Mouse (Mus musculus) thymus, postnatal 25 days (tissue): Measurements from ENCODE around the gene Morn1.

ENCODE experiments used
- DNase-seq: peaks from one replicate; pipeline ENCODE4 v3.0.0; 2022

The Morn1 gene

DNA sequence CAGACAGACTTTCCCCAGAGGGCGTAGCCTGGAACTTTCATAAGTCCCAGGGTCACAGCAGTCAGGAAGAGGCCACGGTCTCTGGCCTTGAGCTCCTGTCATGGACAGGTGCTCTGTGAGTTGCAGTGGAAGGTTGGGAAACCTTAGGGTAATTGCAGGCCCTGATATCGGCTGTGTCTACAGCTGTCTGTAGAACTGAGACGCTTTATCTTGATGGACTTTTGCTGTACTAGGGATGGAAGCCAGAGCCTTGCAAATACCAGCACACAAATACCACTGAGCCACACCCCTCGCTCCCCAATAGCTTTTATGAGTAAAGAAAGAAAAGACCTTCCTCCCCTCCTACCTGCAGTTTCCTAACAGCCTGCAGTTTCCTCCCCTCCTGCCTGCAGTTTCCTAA is 34.2 kb downstream of the Morn1 start:
- DNase-seq, result no peak

DNA sequence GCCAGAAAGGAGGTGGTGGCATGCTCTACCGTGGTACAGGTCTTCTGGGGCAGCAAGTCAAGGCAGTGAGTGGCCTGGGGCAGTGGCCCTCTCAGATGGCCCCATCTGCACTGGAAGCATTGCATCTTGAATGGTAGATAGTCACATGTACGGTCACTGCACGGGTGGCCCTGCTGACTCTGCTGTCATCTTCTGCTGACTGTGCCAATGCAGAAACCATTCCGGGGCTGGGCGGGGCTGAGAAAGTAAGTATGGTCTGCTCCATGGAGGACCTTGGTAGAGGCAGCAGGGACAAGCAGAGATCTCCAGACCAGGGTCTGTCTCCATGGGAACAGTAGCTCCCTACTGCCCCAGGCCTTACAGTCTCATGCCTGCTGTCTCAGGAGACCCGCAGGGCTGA is 34.8 kb downstream of the Morn1 start:
- no peak for DNase-seq

DNA sequence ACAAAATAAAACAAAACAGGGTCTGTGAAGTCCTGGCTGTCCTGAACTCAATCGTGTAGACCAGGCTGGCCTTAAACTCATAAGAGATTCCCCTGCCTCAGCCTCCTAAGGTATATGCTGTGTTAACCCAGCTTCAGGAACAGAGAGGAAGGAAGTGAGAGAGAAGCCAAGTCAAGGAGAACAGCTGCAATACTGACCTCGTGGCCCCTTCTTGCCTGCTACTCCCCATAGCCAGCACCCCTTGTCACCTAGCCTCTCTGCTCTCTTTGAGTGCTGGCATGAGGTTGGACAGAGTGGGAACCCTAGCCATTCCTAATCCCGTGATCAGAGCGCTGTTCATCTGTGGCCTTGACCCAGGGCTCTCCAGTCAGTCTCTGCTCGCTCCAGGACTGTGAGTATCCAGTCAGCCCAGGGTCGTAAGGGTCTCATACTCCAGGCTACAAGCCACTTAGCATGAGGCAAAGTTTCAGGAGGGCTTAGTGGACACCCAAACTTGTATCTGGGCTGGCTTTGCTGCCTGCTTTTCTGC is 35.6 kb downstream of the Morn1 start:
- DNase-seq, result no peak

DNA sequence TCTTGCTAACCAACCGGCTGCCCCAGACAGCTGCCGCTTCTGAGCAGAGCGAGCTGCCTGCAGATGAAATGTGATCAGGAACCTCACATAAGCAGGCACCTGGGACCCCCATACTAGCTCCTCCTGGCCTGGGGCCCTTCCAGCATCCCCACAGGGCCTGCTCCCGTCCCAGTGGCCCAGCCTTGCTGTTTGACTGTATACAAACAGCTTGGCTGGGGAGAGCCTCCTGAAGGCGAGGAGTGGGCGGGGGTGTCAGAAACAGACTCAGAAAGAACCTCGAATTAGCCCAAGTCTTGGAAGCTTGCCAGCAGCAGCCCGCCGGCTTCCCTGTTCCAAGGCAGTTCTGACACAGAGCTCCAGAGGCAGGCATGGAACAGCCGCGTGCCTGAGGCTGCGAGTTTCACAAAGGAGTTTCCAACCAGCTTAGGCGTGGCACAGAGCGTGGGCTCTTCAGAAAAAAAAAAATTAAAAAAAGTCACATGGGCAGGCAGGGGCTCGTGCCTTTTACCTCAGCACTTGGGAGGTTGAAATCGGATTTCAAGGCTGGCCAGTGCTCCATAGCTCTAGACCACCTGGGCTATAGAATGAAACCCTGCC is 36.2 kb downstream of the Morn1 start:
- no peak for DNase-seq

DNA sequence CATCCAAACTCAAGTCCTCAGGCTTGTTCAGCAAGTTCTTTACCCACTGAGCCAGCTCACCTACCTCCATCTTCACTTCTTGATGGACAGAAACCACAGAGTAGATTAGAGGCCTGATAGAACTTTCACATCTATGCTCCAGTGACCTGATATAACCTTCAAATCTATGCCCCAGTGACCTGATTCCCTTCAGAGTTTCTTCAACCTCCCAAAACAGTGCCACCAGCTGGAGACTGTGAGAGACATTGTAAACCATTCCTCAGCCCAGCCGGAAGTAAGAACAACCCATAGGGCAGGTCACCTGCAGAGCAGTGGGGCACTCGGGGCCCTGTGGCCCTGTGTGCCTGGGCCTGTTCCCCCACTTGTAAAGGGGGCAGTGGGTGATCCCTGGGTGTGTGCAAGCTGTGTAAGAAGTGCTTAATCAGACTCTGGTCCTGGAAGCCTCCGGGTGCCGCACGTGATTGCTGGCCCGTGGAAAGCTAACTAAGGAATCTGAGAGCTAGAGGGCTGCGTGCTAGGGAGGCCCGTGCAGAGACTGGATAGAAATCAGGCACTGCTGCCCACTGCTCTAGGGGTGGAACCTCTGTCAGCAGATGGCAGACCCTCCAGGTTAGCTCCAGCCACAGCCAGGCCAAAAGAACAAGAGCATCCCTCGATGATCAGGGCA is 37.6 kb downstream of the Morn1 start:
- no peak for DNase-seq

DNA sequence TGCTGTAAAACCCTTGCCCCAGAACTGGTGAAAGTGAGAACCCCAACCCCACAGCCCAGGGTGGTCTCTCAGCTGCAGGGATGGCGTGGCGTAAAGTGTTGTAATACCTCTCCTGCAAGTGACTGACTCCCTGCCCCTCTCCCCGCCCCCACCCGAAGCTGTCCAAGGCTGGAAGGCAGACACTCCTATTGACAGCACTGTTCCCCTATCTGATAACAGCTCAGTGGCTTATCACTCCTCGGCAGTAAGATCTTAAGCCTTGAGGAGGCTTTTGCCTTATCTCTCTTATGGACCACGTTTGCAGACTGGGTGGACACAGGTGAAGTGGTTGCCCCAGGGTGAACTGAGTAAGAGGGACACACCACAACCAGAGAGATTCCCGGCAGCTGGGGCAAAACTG is 38.9 kb downstream of the Morn1 start:
- no peak for DNase-seq

DNA sequence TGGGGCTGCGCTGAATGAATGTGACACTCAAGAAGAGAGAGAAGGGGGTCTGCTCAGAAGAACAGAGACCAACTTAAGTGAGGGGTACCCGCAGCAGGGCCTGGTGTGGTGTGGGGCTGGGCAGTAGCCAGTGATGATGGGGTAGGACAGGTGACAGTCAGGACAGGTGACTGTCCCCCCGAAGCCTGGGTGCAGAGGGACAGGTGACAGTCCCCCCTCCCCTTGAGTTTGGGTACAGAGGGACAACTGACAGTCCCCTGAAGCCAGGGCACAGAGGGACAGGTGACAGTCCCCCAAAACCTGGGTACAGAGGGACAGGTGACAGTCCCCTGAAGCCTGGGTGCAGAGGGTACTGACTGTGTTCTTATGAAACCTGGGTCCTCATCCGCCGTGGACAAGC is 39.8 kb downstream of the Morn1 start:
- no peak for DNase-seq

DNA sequence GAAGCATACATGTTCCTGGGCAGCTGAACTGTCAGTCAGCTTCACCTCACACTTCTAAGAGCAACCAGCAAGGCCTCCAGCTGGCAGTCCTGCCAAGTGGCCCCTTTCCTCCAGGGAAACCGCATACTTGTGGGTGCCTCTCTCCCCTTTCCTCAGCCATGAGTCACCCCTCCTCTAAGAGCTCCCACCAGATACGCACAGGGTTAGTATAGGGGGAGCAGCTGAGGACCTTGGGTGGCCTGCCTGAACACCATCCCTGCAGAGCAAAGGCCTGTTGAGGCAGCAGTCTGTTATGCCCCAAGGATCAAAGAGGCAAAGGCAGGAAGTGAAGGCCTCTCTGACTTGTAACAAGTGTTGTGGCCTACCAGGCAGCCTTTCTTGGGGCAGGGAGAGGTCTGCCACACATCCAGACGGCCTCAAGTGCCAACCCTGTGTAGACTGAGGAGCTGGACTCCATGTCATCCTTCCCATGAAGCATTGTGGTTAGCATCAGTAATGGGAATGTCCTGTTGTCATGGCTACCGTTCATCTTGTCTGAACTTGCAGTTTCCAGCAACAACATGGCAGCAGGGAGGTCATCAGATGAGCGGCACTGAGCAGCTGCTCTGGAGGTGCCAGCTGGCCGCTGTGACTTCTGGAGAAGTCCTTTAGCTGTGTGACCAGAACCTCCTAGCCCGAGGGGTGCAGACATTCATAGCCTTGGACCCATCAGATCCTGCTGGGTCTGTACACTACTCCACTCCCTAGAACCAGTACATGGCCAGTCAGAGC is 40.4 kb downstream of the Morn1 start:
- peak; percentile 55 for DNase-seq

DNA sequence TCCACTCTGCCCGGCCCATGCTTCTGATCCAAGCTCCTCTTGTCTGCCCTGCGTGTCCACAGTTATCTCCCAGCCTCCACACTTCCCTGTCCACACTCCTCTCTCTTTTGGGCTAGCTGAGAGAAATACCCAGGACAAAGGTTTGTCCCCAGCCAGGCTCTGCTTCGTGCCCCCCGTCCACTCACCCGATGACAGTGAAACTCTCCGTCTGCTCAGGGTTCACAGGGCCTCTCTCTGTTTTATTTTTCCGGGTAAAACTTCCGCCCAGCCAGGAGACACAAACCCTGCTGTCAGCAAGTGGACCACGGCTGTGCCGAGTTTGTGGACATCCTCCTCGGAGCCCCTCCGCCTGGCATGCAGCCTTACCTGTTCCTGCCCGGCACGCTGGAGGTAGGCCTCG is 42.0 kb downstream of the Morn1 start:
- no peak for DNase-seq

DNA sequence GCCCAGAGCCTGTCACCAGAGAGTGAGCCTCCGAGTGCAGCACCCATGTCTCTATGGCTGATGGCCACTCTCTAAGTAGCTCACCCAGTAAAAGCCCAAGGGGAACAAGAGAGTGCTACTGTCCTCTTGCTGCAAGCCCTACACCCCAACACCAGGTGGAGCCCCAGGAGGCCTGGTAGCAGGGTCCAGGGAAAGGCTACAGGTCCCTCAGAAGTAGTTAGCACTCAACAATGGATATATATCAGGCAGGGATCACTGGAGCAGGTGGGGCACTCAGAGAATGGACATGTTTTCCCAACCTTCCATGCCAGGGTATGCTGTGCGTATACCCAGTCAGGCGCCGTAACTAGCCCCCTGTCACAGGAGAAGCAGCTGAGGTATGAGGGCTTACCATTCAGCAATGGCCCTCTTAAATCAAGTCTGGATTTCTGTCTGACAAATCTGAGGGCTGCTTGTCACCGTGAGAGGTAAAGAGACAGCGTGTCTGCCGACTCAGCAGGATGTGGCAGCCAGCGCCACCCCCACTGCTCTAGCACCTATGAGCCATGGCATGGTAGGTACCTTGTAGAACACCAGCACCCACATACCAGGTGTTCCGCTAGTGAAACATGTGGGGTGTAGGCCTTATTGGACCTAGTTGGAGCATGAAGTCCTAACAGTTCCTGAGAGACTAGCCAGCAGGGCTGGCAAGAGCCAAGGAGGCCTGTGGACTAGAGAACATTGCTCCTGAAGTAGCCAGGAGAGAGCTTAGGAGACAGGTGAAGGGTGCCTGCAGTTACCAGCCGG is 42.9 kb downstream of the Morn1 start:
- DNase-seq, result peak; percentile 67

DNA sequence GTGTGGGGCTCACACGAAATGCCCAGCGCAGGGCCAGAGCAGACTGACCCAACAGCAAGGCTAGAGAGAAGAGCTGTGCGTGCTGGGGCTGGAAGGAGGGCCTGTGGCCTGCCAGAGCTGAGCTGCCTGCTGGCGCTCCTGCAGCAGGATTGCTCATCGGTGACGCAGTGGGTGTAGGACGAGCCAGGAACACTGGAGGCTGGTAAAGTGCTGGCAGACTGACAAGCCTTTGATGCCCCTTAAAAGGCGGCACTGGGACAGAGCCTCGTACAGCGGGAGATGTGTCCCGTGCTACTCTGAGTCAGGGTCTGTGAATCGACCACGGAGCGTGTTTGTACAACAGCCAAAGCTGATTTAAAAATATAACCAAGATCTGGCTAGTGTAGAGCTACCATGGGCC is 43.6 kb downstream of the Morn1 start:
- DNase-seq, result no peak

DNA sequence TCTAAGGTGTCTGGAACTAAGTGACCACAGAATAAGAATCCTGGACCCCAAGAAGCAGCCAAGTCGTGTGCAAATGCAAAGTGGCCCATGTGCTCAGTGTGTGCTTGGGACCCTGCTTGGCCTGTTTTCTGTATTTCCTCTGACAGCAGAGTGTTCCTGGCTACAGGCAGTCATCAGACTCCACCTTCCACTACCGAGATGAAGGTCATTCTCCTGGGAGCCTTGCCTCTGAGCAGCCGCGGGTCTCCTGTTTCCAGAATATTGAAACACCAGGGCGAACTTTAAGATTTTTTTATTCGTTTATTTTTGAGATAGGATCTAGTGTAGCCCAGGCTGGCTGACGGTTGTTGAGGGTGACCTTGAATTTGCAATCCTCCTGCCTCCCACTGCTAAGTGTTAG is 44.2 kb downstream of the Morn1 start:
- DNase-seq, result no peak

DNA sequence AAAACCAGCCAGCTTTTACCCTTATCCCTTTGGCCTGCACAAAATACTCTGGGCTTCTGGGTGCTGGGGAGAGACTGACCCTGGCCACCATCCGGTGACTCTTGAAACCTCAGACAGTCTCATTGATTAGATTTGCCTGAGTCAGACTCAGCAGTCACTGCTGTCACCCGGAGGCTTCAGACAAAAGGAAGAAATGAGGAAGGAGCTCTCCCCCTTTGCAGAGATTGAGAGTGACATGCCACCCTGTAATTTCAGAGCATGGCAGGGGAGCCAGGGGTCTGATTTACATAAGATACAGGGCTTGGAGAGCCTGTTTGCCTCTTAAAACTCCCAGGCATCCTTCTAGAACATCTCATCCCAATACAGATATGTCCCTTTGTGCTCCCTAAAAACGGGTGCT is 46.8 kb downstream of the Morn1 start:
- no peak for DNase-seq

DNA sequence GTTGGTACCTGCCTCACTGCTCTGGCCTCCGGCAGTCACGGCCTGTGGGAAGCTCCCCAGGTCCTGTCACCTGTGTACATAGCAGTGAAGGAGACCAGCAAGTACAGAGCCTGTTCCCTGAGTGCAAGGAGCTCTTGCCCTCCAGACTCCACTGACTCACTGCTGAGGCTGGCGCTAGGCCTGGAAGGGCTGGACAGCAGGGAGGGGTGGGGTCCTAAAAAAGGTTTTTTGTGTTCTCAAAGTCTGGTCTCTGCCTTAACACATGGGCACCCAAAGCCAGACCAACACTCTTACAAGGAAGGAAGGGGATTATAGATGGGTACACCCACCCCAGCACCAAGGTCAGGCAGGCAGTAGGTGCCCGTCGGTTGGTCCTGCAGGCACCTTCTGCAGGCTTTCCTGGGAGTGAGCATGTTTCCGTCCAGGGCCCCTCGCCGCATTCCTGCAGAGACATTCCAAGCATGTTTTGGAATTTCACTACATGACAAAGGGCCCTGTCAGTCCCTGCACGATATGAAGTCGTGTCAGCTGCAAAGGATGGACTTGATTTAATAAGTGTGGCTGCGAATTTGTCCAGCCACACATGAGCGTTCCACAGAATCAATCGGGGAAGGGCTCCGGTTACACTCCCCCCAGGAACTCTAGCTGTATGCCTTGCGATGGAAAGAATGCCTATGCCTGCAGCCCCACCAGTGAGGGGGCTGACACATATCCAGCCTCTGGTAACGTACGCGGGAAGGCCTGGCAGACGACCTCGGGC is 47.5 kb downstream of the Morn1 start:
- DNase-seq, result no peak

DNA sequence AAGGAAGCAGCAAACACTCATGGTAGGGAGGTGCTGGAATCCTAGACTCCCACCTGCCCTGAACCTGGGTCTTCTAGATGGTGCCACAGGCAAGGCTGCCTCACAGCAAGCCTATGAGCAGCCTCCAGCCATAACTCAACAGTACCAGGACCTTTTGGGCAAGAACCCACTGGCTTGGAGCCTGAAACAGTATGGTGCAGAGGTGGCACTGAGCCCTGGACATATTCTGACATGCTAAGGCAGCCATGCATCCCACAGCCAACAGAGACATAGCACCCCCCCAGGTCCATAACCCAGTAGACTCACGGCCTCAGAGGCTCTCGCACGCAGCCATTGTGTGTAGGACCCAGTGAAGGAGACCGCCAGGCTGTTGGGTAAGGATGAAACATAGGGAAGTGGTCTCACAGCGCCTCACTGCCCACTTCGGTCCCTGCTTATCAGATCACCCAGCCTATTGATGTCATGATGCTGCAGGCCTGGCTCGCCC is 48.4 kb downstream of the Morn1 start:
- DNase-seq, result no peak

DNA sequence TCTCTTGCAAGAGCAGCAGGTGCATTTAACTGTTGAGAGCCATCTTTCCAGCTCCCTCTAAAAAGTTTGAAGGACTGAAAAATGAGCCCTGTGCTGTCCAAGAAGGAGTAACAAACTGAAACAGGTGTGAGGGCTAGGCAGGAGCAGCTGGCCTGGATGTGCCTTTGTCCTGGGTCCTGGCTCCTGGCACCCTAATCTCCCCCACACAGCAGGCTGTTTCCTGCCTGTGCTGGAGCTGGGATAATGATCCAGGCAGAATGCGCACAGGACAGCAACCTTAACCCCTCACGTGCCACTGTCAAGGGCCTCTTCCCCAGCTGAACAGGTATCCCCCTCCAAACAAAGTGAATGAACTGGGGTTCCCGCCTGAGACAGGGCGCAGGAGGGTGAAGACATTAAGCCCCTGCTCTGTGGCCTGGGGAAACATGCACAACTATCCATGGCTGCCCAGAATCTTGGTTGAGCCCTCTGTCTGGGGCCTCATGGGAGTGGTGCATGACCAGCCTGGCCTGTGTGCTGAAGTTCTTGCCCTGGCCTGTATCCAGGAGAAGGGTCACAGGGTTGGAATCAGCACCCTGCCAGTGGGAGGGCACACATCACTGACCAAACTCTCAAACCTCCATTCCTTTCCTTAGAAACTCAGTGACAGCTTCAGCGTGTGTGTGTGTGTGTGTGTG is 49.7 kb downstream of the Morn1 start:
- DNase-seq, result no peak

DNA sequence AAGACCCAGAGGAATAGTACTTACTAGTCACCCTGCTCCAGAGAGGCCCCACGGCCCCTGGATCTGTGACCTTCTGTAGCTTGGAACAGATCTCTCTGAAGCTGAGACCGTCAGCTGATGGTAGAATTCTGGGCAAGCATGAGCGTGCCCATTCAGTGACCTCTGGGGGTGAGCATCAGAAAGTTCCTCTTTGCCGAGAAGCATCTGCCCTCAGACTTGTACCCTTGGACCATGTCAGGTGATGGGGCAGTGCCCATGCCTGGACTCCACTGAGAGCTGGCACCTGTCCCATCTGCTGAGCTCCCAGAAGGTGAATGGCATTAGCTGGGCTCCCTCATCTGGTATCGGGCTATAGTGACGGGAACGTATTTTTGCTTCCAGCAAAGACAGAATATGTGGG is 51.5 kb downstream of the Morn1 start:
- DNase-seq, result no peak

DNA sequence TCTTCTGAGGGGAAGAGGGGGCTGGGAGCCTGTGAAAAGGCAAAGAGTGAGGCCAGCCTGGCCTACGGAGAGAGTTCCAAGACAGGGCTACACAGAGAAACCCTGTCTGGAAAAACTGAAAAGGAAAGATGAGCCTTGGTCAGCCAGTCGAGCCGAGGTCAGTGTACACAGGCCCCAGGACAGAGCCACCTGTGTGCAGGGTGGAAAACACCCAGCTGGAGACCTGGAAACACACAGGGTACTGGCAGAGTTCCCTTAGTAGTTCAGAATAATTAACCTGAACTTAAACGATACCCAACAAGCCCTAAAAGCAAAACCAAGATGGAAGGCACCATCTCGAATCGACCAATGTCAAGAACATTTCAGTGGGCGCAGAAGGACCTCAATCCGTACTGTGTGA is 52.1 kb downstream of the Morn1 start:
- DNase-seq, result no peak

DNA sequence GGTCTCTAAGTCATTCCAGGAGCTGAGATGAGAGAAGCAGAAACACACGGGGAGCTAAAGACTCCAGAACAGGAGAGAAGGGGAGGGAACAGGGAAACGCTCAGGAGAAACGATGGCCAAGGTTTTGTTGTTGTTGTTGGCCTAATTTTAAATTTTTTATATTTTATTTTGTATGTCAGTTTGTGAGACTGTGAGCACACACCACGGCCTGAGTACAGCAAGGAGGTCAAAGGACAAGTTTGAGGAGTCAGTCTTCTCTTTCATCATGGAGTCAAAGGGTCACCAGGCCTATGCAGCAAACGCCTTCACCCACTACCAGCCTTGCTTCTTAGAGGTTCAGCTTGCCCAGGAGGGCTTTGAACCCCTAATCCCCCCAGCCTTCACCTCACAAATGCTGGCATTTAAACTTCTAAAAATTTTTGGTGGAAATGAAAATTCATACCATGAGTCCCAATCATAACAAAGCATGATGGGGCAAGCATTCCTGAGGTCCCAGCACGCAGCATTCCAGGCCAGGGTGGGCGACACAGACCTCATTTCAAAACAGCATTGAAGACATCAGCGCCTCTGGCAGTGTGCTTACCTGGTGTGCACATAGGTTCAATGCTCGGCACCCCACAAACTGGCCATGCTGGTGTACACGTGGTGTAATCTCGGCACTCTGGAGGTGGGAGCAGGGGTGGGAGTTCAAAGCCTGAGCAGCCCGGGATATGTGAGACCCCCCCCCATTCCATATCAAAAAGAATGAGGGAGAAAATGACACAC is 53.1 kb downstream of the Morn1 start:
- DNase-seq, result no peak

DNA sequence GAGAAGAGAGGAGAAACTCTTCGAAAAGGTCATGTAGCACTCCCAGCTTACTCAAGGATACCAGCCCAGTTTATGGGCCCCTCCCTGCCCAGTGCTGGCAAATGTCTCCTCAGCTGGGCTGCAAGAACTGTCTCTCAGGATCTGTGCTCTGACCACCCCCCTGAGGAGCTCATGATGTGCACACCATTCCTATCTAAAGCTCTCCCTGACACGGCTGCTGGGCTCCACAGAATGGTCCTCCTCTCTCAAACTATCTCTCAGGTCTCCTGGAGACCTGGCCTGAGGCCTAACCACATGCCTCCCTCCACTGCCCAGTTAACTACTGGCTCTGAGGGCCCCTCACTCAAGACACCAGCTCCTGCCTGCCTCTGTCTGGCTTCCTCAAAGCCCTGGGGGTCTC is 53.8 kb downstream of the Morn1 start:
- DNase-seq, result no peak

DNA sequence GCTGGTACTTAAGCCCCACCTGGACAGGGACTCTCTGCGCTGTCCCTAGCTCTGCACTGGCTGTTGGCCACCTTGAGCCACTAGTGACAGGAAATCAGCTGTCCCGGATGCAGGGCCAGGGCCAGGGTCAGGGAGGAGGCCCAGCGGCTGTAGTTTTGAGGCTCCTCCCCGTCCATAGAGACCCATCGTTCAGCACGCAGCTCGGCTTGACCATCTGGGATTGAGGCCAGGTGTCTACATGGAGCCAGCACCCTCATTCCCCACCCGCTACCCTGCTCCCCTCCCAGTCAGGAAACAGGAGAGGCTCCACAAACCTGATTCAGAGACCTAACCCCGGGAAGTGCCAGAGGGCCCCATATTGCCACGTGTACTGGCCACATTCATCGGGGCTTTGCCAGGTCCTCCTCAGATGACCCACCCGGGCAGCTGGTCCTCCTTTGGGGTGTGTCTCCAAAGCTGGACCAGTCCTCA is 54.5 kb downstream of the Morn1 start:
- no peak for DNase-seq
